Mouse (Mus musculus): ENCODE data around the gene Fgf12. TPM values are rescaled to one million over a fixed set of nuclear protein-coding genes. Genes with fewer than 3 reads are reported as not detected.

The Fgf12 gene
- polyA plus RNA-seq, 1 experiment from 2014 or later: 6.7 TPM

DNA sequence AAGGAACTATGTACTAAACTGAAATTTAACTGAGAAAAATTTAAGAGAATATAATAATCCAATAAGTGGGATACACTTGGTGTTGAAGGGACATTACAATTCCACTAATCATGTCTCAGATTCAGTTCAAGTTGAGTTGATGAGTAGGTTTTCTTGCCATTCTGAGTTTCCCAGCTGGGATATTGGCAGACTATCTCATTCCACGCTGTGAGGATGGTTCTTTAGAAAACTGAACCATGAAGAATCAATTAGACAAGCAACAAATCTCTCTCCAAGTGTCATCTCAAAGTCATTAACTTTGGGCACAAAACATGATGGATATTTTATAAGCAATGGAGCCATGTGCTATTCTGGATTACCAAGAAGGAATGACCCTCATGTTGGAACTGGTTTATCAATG is 449.0 kb downstream of the Fgf12 start:
- no peak overlapping the region for H3K4me3 ChIP-seq (ENCODE audit: low read depth, low read length)
- H3K9me3 ChIP-seq (ENCODE audit: control insufficient read depth, low read length): no peaks in the 10 kb centered on the region
- no peaks in the 10 kb centered on the region for H3K4me1 ChIP-seq (replicated peaks; ENCODE audit: control insufficient read depth, insufficient read depth, low read length)
- no peak for ATAC-seq (ENCODE audit: low FRiP score)
- H3K36me3 ChIP-seq (ENCODE audit: control insufficient read depth, insufficient read depth, low read length): no peaks in the 10 kb centered on the region
- H3K27ac ChIP-seq (ENCODE audit: low read depth, low read length): no peak overlapping the region
- no peak overlapping the region for H3K4me2 ChIP-seq (replicated peaks; ENCODE audit: low read depth, low read length)
- H3K9ac ChIP-seq (ENCODE audit: low read depth, low read length): no peak overlapping the region
- 50% methylated on average over 1 of the region's 1 CpGs for WGBS
- DNase-seq (ENCODE audit: low spot score): no peak
- no peaks in the 10 kb centered on the region for H3K27me3 ChIP-seq (ENCODE audit: control insufficient read depth, insufficient read depth, low read length)

DNA sequence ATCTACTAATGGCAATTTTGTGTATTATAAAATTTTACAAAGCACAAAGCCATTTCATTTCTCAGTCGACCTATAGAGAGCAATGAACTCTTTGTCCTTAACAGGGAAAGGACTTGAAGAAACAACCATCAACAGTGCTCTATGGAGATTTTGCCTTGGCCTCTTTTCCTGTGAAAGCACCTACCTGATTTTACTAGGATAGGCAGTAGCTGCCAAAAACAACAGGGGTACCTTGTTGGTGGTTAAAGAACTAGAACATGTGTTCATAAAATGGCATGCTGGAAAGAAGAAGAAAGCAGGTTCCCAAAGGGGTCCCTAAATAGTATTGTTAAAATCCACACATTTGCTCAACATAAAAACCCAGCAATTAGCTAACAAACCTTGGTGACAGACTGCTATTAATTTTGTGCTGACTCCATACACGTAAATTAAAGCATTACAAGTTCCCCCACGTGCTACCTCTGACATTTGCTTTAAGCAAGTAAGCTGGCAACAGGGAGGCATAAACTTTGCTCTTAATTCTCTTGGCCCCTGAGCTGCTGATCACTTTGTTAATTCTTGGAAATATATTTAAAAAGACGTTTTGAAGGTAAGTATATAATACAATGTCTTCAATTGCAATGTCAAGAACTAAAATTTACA is 463.1 kb downstream of the Fgf12 start:
- no peaks in the 10 kb centered on the region for H3K27me3 ChIP-seq (ENCODE audit: control insufficient read depth, insufficient read depth, low read length)
- 72% methylated on average over 4 of the region's 4 CpGs for WGBS
- no peaks in the 10 kb centered on the region for H3K36me3 ChIP-seq (ENCODE audit: control insufficient read depth, insufficient read depth, low read length)
- DNase-seq (ENCODE audit: low spot score) (no peak), ATAC-seq (ENCODE audit: low FRiP score) (no peak)
- H3K4me2 ChIP-seq (replicated peaks; ENCODE audit: low read depth, low read length): no peak overlapping the region
- no peaks in the 10 kb centered on the region for H3K9me3 ChIP-seq (ENCODE audit: control insufficient read depth, low read length)
- no peaks in the 10 kb centered on the region for H3K4me1 ChIP-seq (replicated peaks; ENCODE audit: control insufficient read depth, insufficient read depth, low read length)
- no peak overlapping the region for H3K9ac ChIP-seq (ENCODE audit: low read depth, low read length)
- H3K4me3 ChIP-seq (ENCODE audit: low read depth, low read length): no peak overlapping the region
- no peak overlapping the region for H3K27ac ChIP-seq (ENCODE audit: low read depth, low read length)

DNA sequence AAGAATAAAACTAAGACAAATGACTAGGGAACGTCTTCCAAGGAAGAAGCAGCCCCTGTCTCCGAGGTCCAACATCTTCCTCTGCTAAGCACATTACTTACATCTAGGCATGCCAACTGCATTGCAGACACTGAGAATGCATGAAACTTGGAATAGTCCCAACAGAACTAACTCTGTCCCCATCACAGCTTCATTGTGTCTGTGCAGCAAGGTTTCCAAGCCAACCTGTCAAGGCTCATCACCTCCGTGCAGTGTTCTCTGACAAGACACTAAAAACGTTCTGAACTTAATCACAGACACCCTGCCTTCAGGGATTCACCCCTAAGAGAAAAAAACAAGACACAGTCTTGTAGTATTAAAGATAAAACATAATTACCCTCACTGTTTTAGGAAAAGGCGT is 495.0 kb downstream of the Fgf12 start:
- Histone ChIP-seq H3K4me1 (replicated peaks; ENCODE audit: control insufficient read depth, insufficient read depth, low read length) (no peaks in the 10 kb centered on the region), H3K36me3 (ENCODE audit: control insufficient read depth, insufficient read depth, low read length) (no peaks in the 10 kb centered on the region), H3K9ac (ENCODE audit: low read depth, low read length) (no peak overlapping the region), H3K4me3 (ENCODE audit: low read depth, low read length) (no peak overlapping the region), H3K27ac (ENCODE audit: low read depth, low read length) (no peak overlapping the region), H3K9me3 (ENCODE audit: control insufficient read depth, low read length) (no peaks in the 10 kb centered on the region), H3K27me3 (ENCODE audit: control insufficient read depth, insufficient read depth, low read length) (no peaks in the 10 kb centered on the region), H3K4me2 (replicated peaks; ENCODE audit: low read depth, low read length) (no peak overlapping the region)
- DNase-seq (ENCODE audit: low spot score) (no peak), ATAC-seq (ENCODE audit: low FRiP score) (no peak)
- 72% methylated on average over 5 of the region's 5 CpGs for WGBS

DNA sequence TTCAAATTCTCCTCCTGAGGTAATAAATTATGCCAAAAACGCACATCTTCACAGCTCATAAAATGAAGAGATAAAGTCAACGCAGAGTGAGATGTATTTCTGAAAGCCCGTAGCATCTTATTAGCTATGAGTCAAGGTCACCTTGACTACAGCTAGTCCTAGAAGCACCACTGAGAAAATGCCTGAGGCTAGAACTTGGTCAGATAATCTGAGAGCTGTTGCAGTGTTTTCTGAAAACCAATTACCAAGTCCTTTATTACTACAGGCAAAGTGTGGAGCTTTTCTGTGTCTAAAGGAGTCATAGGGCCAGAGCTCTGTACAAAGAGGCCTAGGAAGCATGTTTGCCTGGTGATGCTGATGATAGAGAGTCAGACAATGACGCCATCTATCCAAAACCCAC is 498.6 kb downstream of the Fgf12 start:
- no peak for DNase-seq (ENCODE audit: low spot score)
- H3K9ac ChIP-seq (ENCODE audit: low read depth, low read length): no peak overlapping the region
- ATAC-seq (ENCODE audit: low FRiP score): no peak
- WGBS: 92% methylated on average over 4 of the region's 4 CpGs
- H3K4me1 ChIP-seq (replicated peaks; ENCODE audit: control insufficient read depth, insufficient read depth, low read length): no peaks in the 10 kb centered on the region
- no peaks in the 10 kb centered on the region for H3K27me3 ChIP-seq (ENCODE audit: control insufficient read depth, insufficient read depth, low read length)
- no peak overlapping the region for H3K4me3 ChIP-seq (ENCODE audit: low read depth, low read length)
- H3K4me2 ChIP-seq (replicated peaks; ENCODE audit: low read depth, low read length): no peak overlapping the region
- H3K27ac ChIP-seq (ENCODE audit: low read depth, low read length): no peak overlapping the region
- H3K9me3 ChIP-seq (ENCODE audit: control insufficient read depth, low read length): no peaks in the 10 kb centered on the region
- H3K36me3 ChIP-seq (ENCODE audit: control insufficient read depth, insufficient read depth, low read length): no peaks in the 10 kb centered on the region

DNA sequence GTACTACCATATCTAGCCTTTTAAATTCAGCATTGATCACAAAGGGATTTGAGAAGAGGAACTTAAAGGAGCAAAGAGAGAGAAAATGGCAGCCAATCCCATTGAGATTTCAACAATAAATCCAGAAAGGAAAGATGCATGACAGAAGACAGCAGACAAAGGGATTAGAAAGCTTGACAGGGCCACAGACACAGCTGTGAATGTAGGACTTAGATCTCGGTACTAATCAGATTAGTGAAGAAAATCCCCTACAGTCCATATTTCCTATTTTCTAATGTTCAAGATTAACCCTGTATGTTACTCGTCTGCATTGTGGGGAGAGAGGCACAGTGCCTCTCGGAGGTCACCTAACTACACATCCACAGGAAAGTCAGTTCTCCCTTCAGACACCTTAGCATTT is 500.9 kb downstream of the Fgf12 start:
- Histone ChIP-seq H3K4me3 (ENCODE audit: low read depth, low read length) (no peak overlapping the region), H3K27me3 (ENCODE audit: control insufficient read depth, insufficient read depth, low read length) (no peaks in the 10 kb centered on the region), H3K27ac (ENCODE audit: low read depth, low read length) (no peak overlapping the region), H3K4me1 (replicated peaks; ENCODE audit: control insufficient read depth, insufficient read depth, low read length) (no peaks in the 10 kb centered on the region), H3K4me2 (replicated peaks; ENCODE audit: low read depth, low read length) (no peak overlapping the region), H3K36me3 (ENCODE audit: control insufficient read depth, insufficient read depth, low read length) (no peaks in the 10 kb centered on the region), H3K9me3 (ENCODE audit: control insufficient read depth, low read length) (no peaks in the 10 kb centered on the region), H3K9ac (ENCODE audit: low read depth, low read length) (no peak overlapping the region)
- WGBS: 64% methylated on average over 3 of the region's 3 CpGs
- DNase-seq (ENCODE audit: low spot score) (no peak), ATAC-seq (ENCODE audit: low FRiP score) (no peak)

DNA sequence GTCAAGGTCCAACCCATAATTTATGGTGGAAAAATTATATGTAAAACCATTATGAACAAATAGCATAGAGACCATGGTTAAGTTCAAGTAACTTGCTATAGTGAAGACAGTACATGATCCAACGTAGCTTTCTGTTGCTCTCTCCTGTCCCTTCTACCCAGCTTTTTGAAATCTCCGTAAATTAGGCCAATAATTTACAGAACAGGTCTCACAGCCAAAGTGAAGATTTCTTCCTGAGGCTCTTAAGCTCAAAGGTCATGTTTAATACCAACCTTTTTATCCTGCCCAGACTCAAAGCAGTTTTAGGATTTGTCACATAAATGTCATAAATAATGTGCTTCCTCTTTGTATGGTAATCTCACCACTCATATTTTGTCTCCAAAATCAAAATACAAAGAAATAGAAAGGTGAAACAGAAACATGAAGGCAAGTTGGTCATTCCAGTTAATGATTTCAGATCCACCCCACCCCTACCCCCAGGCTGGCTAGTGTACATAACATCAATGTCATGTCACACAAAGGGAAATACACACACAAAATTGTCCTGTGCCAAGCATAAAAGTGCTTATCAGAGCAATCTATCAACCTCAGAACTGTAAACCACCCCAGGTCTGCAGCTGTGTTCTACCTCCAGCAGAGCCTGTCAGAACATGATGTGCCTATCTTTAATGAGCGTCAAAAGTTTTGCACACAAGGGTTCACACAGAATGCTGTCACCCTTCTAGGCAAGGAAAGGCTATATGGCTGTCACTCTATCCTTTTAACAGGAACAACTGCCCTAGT is 509.8 kb downstream of the Fgf12 start:
- WGBS: 89% methylated on average over 3 of the region's 3 CpGs
- no peaks in the 10 kb centered on the region for H3K36me3 ChIP-seq (ENCODE audit: control insufficient read depth, insufficient read depth, low read length)
- H3K27me3 ChIP-seq (ENCODE audit: control insufficient read depth, insufficient read depth, low read length): no peaks in the 10 kb centered on the region
- no peak for ATAC-seq (ENCODE audit: low FRiP score)
- DNase-seq (ENCODE audit: low spot score): no peak
- H3K4me2 ChIP-seq (replicated peaks; ENCODE audit: low read depth, low read length): no peak overlapping the region
- no peaks in the 10 kb centered on the region for H3K9me3 ChIP-seq (ENCODE audit: control insufficient read depth, low read length)
- no peak overlapping the region for H3K9ac ChIP-seq (ENCODE audit: low read depth, low read length)
- H3K4me3 ChIP-seq (ENCODE audit: low read depth, low read length): no peak overlapping the region
- H3K27ac ChIP-seq (ENCODE audit: low read depth, low read length): no peak overlapping the region
- H3K4me1 ChIP-seq (replicated peaks; ENCODE audit: control insufficient read depth, insufficient read depth, low read length): no peaks in the 10 kb centered on the region

DNA sequence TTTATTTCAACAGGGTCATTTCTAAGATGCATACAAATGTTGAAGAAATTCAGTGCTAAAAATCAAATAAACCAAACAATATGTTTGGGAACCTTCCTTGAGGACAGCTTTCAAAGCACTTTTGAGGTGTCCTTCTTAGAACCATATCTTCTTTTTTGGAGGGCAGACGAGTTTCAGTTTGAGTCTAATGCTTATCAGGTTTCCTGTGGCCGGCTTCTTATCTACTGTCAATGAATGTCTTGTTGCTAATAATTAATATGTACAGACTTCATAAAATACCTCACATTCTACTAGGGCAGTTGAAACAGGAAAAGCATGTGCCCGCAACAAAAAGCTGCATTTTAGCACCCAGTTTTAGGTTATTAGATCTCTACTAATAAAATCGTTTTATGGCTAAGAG is 513.5 kb downstream of the Fgf12 start:
- H3K27ac ChIP-seq (ENCODE audit: low read depth, low read length): no peak overlapping the region
- 90% methylated on average over 4 of the region's 4 CpGs for WGBS
- H3K27me3 ChIP-seq (ENCODE audit: control insufficient read depth, insufficient read depth, low read length): no peaks in the 10 kb centered on the region
- H3K9me3 ChIP-seq (ENCODE audit: control insufficient read depth, low read length): no peaks in the 10 kb centered on the region
- H3K9ac ChIP-seq (ENCODE audit: low read depth, low read length): no peak overlapping the region
- DNase-seq (ENCODE audit: low spot score): no peak
- no peak overlapping the region for H3K4me2 ChIP-seq (replicated peaks; ENCODE audit: low read depth, low read length)
- no peak overlapping the region for H3K4me3 ChIP-seq (ENCODE audit: low read depth, low read length)
- ATAC-seq (ENCODE audit: low FRiP score): no peak
- H3K36me3 ChIP-seq (ENCODE audit: control insufficient read depth, insufficient read depth, low read length): no peaks in the 10 kb centered on the region
- no peaks in the 10 kb centered on the region for H3K4me1 ChIP-seq (replicated peaks; ENCODE audit: control insufficient read depth, insufficient read depth, low read length)

DNA sequence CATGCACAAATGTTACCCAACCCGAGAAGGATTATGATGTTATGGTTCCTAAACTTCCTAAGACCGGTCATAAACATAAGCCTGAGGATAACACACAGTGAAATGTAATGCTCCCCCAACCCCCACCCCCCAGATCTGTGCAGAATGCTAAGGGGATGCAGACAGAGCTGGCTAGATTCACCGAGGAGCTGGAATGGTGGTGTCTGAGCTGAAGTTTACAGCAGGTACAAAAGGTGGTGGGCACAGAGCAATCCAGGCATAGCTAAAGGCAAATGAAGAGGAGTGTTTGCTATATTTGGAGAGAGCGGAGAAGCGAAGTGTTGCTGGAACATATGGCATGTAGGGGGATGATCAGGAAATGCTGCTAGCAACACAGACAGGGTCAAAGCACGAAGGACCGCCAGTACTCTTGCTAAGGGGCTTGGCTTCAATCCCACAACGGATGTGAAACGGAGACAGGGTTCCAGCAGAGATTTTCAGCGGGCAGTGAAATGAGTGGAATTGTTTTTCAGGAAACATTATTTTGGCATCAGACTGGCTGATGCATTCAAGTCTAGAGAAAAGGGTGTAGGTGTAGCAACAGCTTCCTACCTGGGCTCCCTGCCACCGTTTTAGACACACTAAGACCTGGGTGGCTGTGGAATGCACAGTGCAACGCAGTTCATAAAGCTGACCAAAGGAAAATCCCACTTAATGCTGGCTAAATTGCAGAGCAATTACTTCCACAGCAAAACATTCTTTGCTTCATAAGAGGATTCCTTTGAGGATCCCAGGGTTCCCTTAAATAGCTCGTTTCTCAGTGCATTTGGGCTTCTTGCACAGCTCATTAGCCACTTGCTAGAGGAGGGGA is 514.6 kb downstream of the Fgf12 start:
- H3K4me3 ChIP-seq (ENCODE audit: low read depth, low read length): no peak overlapping the region
- no peak overlapping the region for H3K27ac ChIP-seq (ENCODE audit: low read depth, low read length)
- H3K9me3 ChIP-seq (ENCODE audit: control insufficient read depth, low read length): no peaks in the 10 kb centered on the region
- H3K27me3 ChIP-seq (ENCODE audit: control insufficient read depth, insufficient read depth, low read length): no peaks in the 10 kb centered on the region
- WGBS: 72% methylated on average over 13 of the region's 13 CpGs
- no peak for DNase-seq (ENCODE audit: low spot score)
- no peak overlapping the region for H3K4me2 ChIP-seq (replicated peaks; ENCODE audit: low read depth, low read length)
- no peaks in the 10 kb centered on the region for H3K4me1 ChIP-seq (replicated peaks; ENCODE audit: control insufficient read depth, insufficient read depth, low read length)
- no peaks in the 10 kb centered on the region for H3K36me3 ChIP-seq (ENCODE audit: control insufficient read depth, insufficient read depth, low read length)
- ATAC-seq (ENCODE audit: low FRiP score): no peak
- no peak overlapping the region for H3K9ac ChIP-seq (ENCODE audit: low read depth, low read length)

Measured in hindbrain, embryonic 11.5 days (tissue).